Mouse (Mus musculus): ENCODE measurements around the gene Bcl6b. TPM values are rescaled to one million over a fixed set of nuclear protein-coding genes. Genes with fewer than 3 reads are reported as not detected.
A peak's percentile ranks its signal among the peaks of the same experiment; 100 is the strongest.

Bcl6b gene
- polyA plus RNA-seq, 1 experiment from 2014 or later = 5.0 TPM

DNA sequence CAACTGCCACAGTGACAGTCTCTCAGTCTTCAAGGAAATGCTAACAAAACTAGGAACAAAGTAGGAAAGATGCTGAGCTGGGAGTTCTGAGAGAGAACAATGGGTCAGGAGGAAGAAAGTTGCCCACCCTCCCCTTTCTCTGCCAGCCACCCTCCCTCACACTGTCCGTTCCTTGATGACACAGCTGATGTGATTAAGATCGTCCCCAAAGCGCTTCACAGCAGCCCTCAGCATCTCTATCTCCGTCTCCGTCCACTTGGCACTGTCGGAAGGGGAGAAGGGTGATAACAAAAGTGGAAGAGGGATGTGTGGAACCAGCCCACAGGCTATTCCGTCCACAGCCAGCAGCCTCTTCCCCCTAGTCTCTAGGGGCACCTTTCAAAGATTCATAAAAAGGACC is 7.1 kb upstream of the Bcl6b start:
- peak overlapping the region; percentile 83 for H3K9ac ChIP-seq (ENCODE audit: low read depth, low read length)
- H3K9me3 ChIP-seq (ENCODE audit: control insufficient read depth, low read length) = no peaks in the 10 kb centered on the region
- peak overlapping the region; percentile 94 for H3K4me2 ChIP-seq (replicated peaks; ENCODE audit: low read depth, low read length)
- H3K4me3 ChIP-seq (ENCODE audit: low read depth, low read length) = peak overlapping the region; percentile 91
- H3K4me1 ChIP-seq (replicated peaks; ENCODE audit: control insufficient read depth, insufficient read depth, low read length) = peaks cover 8% of the 10 kb centered on the region
- no peak for ATAC-seq (ENCODE audit: low FRiP score)
- no peak for DNase-seq (ENCODE audit: low spot score)
- H3K36me3 ChIP-seq (ENCODE audit: control insufficient read depth, insufficient read depth, low read length) = no peaks in the 10 kb centered on the region
- H3K27me3 ChIP-seq (ENCODE audit: control insufficient read depth, insufficient read depth, low read length) = no peaks in the 10 kb centered on the region
- 51% methylated on average over 7 of the region's 7 CpGs for WGBS
- H3K27ac ChIP-seq (ENCODE audit: low read depth, low read length) = peak overlapping the region; percentile 78

DNA sequence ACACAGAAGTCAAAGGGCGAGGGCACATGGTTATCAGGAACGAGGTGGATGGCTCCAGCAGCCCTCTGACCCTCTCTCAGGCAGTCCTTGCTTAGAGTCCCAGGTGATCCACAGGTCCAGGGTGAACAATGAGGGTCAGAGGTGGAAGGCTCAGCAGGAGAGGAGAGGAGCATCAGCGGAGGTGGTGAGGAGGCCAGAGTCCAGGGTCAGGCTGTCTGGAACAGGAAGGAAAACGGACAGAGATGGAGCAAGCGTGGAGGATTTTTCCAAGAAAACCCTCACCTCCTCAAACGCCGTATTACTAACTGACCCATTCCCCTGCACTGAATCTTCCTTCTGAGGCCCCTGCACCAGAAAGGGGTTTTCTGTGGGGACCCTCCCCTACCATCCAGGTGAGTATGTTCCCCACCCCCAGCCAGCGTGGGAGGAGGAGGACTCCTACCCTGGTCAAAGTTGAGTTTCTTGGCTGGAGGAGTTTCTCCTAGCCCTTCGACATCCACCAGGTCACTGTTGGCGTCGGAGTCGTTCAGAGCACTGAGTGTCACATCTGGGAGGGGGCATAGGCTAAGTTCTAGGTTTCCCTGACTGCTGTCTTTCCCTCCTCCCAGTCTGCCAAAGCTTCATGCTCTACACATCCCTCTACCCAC is 5.8 kb upstream of the Bcl6b start:
- WGBS = 93% methylated on average over 12 of the region's 12 CpGs
- Histone ChIP-seq H3K36me3 (ENCODE audit: control insufficient read depth, insufficient read depth, low read length) (no peaks in the 10 kb centered on the region), H3K9me3 (ENCODE audit: control insufficient read depth, low read length) (no peaks in the 10 kb centered on the region), H3K27me3 (ENCODE audit: control insufficient read depth, insufficient read depth, low read length) (no peaks in the 10 kb centered on the region; the same call in 1 of the 2 replicates), H3K4me3 (ENCODE audit: low read depth, low read length) (no peak overlapping the region), H3K4me2 (replicated peaks; ENCODE audit: low read depth, low read length) (no peak overlapping the region), H3K9ac (ENCODE audit: low read depth, low read length) (no peak overlapping the region), H3K27ac (ENCODE audit: low read depth, low read length) (no peak overlapping the region), H3K4me1 (replicated peaks; ENCODE audit: control insufficient read depth, insufficient read depth, low read length) (peaks cover 8% of the 10 kb centered on the region)
- DNase-seq (ENCODE audit: low spot score) = no peak
- ATAC-seq (ENCODE audit: low FRiP score) = no peak

DNA sequence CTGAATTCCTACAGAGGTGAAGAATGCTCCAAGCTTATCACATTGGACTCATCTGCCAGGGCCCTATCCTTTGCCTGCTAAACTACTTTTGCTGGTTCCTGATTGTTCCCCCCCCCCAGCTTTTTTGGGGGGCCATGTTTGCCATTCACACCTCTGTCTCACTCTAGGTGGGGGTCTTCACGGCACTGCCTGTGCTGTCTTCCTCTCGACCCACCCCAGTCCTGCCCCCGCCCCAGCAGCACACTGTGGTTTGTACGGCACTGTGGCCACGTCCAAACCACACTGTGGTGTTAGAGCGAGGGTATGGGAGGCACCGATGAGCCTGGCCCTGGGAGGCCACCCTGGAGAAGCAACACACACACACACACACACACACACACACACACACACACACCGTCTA is 4.9 kb upstream of the Bcl6b start:
- Histone ChIP-seq H3K27ac (ENCODE audit: low read depth, low read length) (no peak overlapping the region), H3K27me3 (ENCODE audit: control insufficient read depth, insufficient read depth, low read length) (peaks cover 9% of the 10 kb centered on the region), H3K4me1 (replicated peaks; ENCODE audit: control insufficient read depth, insufficient read depth, low read length) (peaks cover 8% of the 10 kb centered on the region), H3K9ac (ENCODE audit: low read depth, low read length) (no peak overlapping the region), H3K36me3 (ENCODE audit: control insufficient read depth, insufficient read depth, low read length) (no peaks in the 10 kb centered on the region), H3K4me3 (ENCODE audit: low read depth, low read length) (no peak overlapping the region), H3K4me2 (replicated peaks; ENCODE audit: low read depth, low read length) (no peak overlapping the region), H3K9me3 (ENCODE audit: control insufficient read depth, low read length) (no peaks in the 10 kb centered on the region)
- no peak for ATAC-seq (ENCODE audit: low FRiP score)
- 93% methylated on average over 8 of the region's 8 CpGs for WGBS
- DNase-seq (ENCODE audit: low spot score) = no peak

DNA sequence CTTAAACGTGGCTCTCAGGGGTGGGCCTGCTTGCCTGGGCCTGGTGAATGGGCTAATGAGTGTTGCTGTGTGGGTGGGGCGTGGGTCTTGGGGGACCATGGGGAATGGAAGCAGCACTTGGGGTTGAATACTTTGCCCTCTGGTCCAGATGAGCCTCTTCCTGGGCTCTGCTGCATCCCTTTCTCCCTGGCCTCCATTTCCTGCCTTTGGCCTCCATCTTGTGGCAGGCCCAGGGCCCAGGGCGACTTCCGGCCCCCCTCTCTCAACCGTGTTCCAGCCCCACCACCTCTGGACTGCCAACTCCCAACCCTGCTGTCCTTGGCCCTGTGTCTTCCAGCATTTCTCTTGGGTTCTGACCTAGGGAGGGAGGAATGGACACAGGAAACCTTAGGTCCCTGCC is 4.4 kb upstream of the Bcl6b start:
- Histone ChIP-seq H3K9me3 (ENCODE audit: control insufficient read depth, low read length) (no peaks in the 10 kb centered on the region), H3K9ac (ENCODE audit: low read depth, low read length) (no peak overlapping the region), H3K36me3 (ENCODE audit: control insufficient read depth, insufficient read depth, low read length) (no peaks in the 10 kb centered on the region), H3K27me3 (ENCODE audit: control insufficient read depth, insufficient read depth, low read length) (peaks cover 13% of the 10 kb centered on the region), H3K4me2 (replicated peaks; ENCODE audit: low read depth, low read length) (no peak overlapping the region), H3K27ac (ENCODE audit: low read depth, low read length) (no peak overlapping the region), H3K4me3 (ENCODE audit: low read depth, low read length) (no peak overlapping the region), H3K4me1 (replicated peaks; ENCODE audit: control insufficient read depth, insufficient read depth, low read length) (peaks cover 12% of the 10 kb centered on the region)
- ATAC-seq (ENCODE audit: low FRiP score) (no peak), DNase-seq (ENCODE audit: low spot score) (no peak)
- WGBS = 60% methylated on average over 5 of the region's 5 CpGs

DNA sequence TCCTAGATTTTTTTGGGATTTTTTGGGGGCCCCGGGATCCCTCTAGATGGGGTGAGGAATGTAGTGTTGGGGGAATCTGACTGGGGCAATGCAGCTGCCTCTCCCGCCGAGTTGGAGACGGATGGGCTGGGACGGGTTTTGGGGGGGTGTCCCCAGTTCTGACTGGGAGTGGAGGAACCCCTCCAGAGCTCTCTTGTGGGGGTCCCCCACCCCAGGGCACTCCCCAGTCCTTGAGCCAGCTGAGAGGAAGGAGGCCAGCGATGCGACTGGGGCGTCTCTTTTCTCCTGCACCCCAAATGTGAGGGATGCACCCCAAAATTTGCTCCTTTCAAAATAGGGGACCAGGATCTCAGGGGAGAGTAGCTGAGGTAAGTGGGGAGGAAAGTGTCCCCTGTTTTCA is 3.4 kb upstream of the Bcl6b start:
- no peak for ATAC-seq (ENCODE audit: low FRiP score)
- Histone ChIP-seq H3K27me3 (ENCODE audit: control insufficient read depth, insufficient read depth, low read length) (peaks cover 22% of the 10 kb centered on the region), H3K4me3 (ENCODE audit: low read depth, low read length) (no peak overlapping the region), H3K9ac (ENCODE audit: low read depth, low read length) (peak overlapping the region; percentile 35; the same call in 1 of the 2 replicates), H3K36me3 (ENCODE audit: control insufficient read depth, insufficient read depth, low read length) (no peaks in the 10 kb centered on the region), H3K9me3 (ENCODE audit: control insufficient read depth, low read length) (no peaks in the 10 kb centered on the region), H3K4me2 (replicated peaks; ENCODE audit: low read depth, low read length) (peak overlapping the region; percentile 40), H3K4me1 (replicated peaks; ENCODE audit: control insufficient read depth, insufficient read depth, low read length) (peaks cover 9% of the 10 kb centered on the region), H3K27ac (ENCODE audit: low read depth, low read length) (no peak overlapping the region)
- DNase-seq (ENCODE audit: low spot score) = no peak
- 35% methylated on average over 8 of the region's 8 CpGs for WGBS

DNA sequence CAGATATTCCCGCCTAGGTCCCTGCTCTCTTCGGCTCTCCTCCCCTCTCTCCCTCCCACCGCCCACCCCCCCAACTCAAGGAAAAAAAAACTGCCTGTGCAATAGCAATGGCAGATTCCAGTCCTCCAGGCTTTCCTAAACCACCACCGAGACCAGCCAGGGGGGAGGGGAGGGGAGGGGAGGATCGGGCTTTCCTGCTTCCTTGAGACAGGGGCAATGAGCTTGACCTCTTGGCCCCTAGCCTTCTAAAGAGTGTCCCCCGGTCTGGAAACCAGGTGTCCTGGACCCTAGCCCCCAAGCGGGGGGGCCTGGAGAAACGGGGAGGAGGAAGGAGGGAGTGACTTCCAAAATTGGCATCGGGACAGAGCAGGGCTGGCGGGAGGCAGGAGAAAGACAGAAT is 2.9 kb upstream of the Bcl6b start:
- no peaks in the 10 kb centered on the region for H3K36me3 ChIP-seq (ENCODE audit: control insufficient read depth, insufficient read depth, low read length)
- ATAC-seq (ENCODE audit: low FRiP score) (no peak), DNase-seq (ENCODE audit: low spot score) (peak; percentile 73)
- peak overlapping the region; percentile 40 for H3K4me2 ChIP-seq (replicated peaks; ENCODE audit: low read depth, low read length)
- H3K27ac ChIP-seq (ENCODE audit: low read depth, low read length) = no peak overlapping the region
- peak overlapping the region; percentile 35; the same call in 1 of the 2 replicates for H3K9ac ChIP-seq (ENCODE audit: low read depth, low read length)
- peaks cover 9% of the 10 kb centered on the region for H3K4me1 ChIP-seq (replicated peaks; ENCODE audit: control insufficient read depth, insufficient read depth, low read length)
- H3K9me3 ChIP-seq (ENCODE audit: control insufficient read depth, low read length) = no peaks in the 10 kb centered on the region
- H3K4me3 ChIP-seq (ENCODE audit: low read depth, low read length) = peak overlapping the region; percentile 12; the same call in 1 of the 2 replicates
- peaks cover 27% of the 10 kb centered on the region for H3K27me3 ChIP-seq (ENCODE audit: control insufficient read depth, insufficient read depth, low read length)
- whole genome bisulfite sequencing = 5% methylated on average over 7 of the region's 10 CpGs

DNA sequence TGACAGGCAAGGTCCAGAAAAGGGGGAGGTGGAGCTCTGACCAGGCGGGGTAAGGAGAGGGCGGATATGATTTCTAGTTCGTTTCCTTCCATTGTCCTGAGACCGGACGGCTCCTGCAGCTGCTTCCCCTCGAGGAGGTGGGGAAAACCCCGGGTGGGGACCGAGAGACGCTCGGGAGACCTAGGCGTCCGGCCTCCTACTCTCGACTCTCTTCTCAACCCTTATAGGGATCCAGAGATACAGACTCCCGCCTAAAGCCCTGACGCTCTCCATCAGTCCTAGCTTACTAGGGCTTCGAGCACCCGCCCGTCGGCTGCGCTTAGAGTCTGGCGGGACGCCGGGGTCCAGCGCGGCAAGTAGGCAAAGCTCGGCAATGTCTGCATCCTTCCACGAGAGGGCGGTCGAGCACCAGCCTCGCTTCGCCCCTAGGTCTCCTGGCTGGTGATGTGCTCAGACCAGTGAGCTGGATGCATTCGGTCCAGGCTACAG is 685 bp upstream of the Bcl6b start:
- no peak overlapping the region; the same call in 1 of the 2 replicates for H3K27ac ChIP-seq (ENCODE audit: low read depth, low read length)
- peaks cover 4% of the 10 kb centered on the region; the same call in 1 of the 2 replicates for H3K4me1 ChIP-seq (replicated peaks; ENCODE audit: control insufficient read depth, insufficient read depth, low read length)
- no peak overlapping the region for H3K9ac ChIP-seq (ENCODE audit: low read depth, low read length)
- DNase-seq (ENCODE audit: low spot score) (peak; percentile 94), ATAC-seq (ENCODE audit: low FRiP score) (peak; percentile 47)
- peak overlapping the region; percentile 26; the same call in 1 of the 2 replicates for H3K4me2 ChIP-seq (replicated peaks; ENCODE audit: low read depth, low read length)
- H3K36me3 ChIP-seq (ENCODE audit: control insufficient read depth, insufficient read depth, low read length) = no peaks in the 10 kb centered on the region
- peaks cover 47% of the 10 kb centered on the region for H3K27me3 ChIP-seq (ENCODE audit: control insufficient read depth, insufficient read depth, low read length)
- H3K4me3 ChIP-seq (ENCODE audit: low read depth, low read length) = 0 out of 2 replicates have a peak overlapping the region, but pooled peaks have one; percentile 14
- no peaks in the 10 kb centered on the region for H3K9me3 ChIP-seq (ENCODE audit: control insufficient read depth, low read length)
- WGBS = 1% methylated on average over 27 of the region's 32 CpGs

DNA sequence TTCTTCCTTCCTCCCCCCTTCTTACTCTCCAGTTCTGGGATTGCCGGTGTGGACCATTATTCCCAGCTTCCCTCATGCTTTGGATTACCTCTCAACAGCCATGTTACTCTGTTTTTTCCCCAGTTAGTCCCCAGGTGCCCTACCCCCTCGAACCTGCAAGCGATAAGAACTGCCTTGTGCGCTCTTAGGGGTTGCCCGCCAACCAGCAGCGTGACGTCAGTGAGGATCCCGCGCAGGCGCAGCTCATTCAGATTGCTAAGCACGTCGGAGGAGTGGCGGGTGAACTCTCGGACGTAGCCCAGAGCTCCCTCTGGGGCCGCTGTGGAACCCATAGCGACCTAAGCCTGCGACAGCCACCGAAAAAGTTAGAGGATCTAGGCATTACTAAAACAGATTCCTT is 770 bp downstream of the Bcl6b start:
- Histone ChIP-seq H3K9ac (ENCODE audit: low read depth, low read length) (no peak overlapping the region; the same call in 1 of the 2 replicates), H3K4me1 (replicated peaks; ENCODE audit: control insufficient read depth, insufficient read depth, low read length) (peaks cover 4% of the 10 kb centered on the region; the same call in 1 of the 2 replicates), H3K27me3 (ENCODE audit: control insufficient read depth, insufficient read depth, low read length) (peaks cover 51% of the 10 kb centered on the region), H3K4me2 (replicated peaks; ENCODE audit: low read depth, low read length) (peak overlapping the region; percentile 25), H3K9me3 (ENCODE audit: control insufficient read depth, low read length) (no peaks in the 10 kb centered on the region), H3K36me3 (ENCODE audit: control insufficient read depth, insufficient read depth, low read length) (no peaks in the 10 kb centered on the region), H3K27ac (ENCODE audit: low read depth, low read length) (no peak overlapping the region), H3K4me3 (ENCODE audit: low read depth, low read length) (peak overlapping the region; percentile 17)
- DNase-seq (ENCODE audit: low spot score) = peak; percentile 86
- 1% methylated on average over 19 of the region's 19 CpGs for WGBS
- peak; percentile 57 for ATAC-seq (ENCODE audit: low FRiP score)

Measured in hindbrain, embryonic 11.5 days (tissue).